Mouse (Mus musculus): Measurements from ENCODE around the gene Oas1g. TPM values are rescaled to one million over a fixed set of nuclear protein-coding genes. Genes with fewer than 3 reads are reported as not detected.

The Oas1g gene
- total and polyA plus RNA-seq, 3 experiments: not detected

Other genes with a start within 250 kb of the Oas1g start
- 0.26 and 0.69 TPM in 2 replicates for gene Rasal1, start 238.8 kb downstream of the Oas1g start, total RNA-seq (2012; rRNA removed)
- 1 to 10 TPM in 1 of 2 experiments, not detected in 1; 4.5 TPM for gene Rasal1, start 238.8 kb downstream of the Oas1g start, polyA plus RNA-seq (2012; ENCODE audit: insufficient read depth in 1 of 2, insufficient read length in 2 of 2, low read depth in 1 of 2, low replicate concordance in 2 of 2, missing spikeins in 1 of 2)
- gene Dtx1, start 175.7 kb downstream of the Oas1g start, total RNA-seq (2012; rRNA removed): 0.12 and 0.13 TPM in 2 replicates
- gene Dtx1, start 175.7 kb downstream of the Oas1g start, polyA plus RNA-seq (2012; ENCODE audit: insufficient read depth in 1 of 2, insufficient read length in 2 of 2, low read depth in 1 of 2, low replicate concordance in 2 of 2, missing spikeins in 1 of 2): under 1 TPM in 1 of 2 experiments, not detected in 1; 0.63 TPM
- 0.49 and 0.96 TPM in 2 replicates for gene Oas2, start 137.8 kb downstream of the Oas1g start, total RNA-seq (2012; rRNA removed)
- gene Oas2, start 137.8 kb downstream of the Oas1g start, polyA plus RNA-seq (2012; ENCODE audit: insufficient read depth in 1 of 2, insufficient read length in 2 of 2, low read depth in 1 of 2, low replicate concordance in 2 of 2, missing spikeins in 1 of 2): 1 to 10 TPM in 1 of 2 experiments, not detected in 1; 5.2 TPM
- 1.6 and 1.9 TPM in 2 replicates for gene Oas3, start 110.0 kb downstream of the Oas1g start, total RNA-seq (2012; rRNA removed)
- 1 to 10 TPM in 1 of 2 experiments, not detected in 1; 4.0 TPM for gene Oas3, start 110.0 kb downstream of the Oas1g start, polyA plus RNA-seq (2012; ENCODE audit: insufficient read depth in 1 of 2, insufficient read length in 2 of 2, low read depth in 1 of 2, low replicate concordance in 2 of 2, missing spikeins in 1 of 2)
- not detected in 2 replicates for gene Oas1e, start 92.1 kb downstream of the Oas1g start, total RNA-seq (2012; rRNA removed)
- gene Oas1e, start 92.1 kb downstream of the Oas1g start, polyA plus RNA-seq (2012; ENCODE audit: insufficient read depth in 1 of 2, insufficient read length in 2 of 2, low read depth in 1 of 2, low replicate concordance in 2 of 2, missing spikeins in 1 of 2): not detected
- 0.65 and 0.85 TPM in 2 replicates for gene Oas1c, start 75.1 kb downstream of the Oas1g start, total RNA-seq (2012; rRNA removed)
- gene Oas1c, start 75.1 kb downstream of the Oas1g start, polyA plus RNA-seq (2012; ENCODE audit: insufficient read depth in 1 of 2, insufficient read length in 2 of 2, low read depth in 1 of 2, low replicate concordance in 2 of 2, missing spikeins in 1 of 2): 1 to 10 TPM in 1 of 2 experiments, not detected in 1; 1.8 TPM
- not detected in 2 replicates for gene Oas1f, start 40.2 kb downstream of the Oas1g start, total RNA-seq (2012; rRNA removed)
- not detected for gene Oas1f, start 40.2 kb downstream of the Oas1g start, polyA plus RNA-seq (2012; ENCODE audit: insufficient read depth in 1 of 2, insufficient read length in 2 of 2, low read depth in 1 of 2, low replicate concordance in 2 of 2, missing spikeins in 1 of 2)
- gene Oas1h, start 26.2 kb downstream of the Oas1g start, total RNA-seq (2012; rRNA removed): not detected in 2 replicates
- gene Oas1h, start 26.2 kb downstream of the Oas1g start, polyA plus RNA-seq (2012; ENCODE audit: insufficient read depth in 1 of 2, insufficient read length in 2 of 2, low read depth in 1 of 2, low replicate concordance in 2 of 2, missing spikeins in 1 of 2): not detected
- gene Oas1a, start 19.9 kb upstream of the Oas1g start, total RNA-seq (2012; rRNA removed): 0.15 TPM in 1 of 2 replicates, not detected in the other
- under 1 TPM in 1 of 2 experiments, not detected in 1; 0.17 TPM for gene Oas1a, start 19.9 kb upstream of the Oas1g start, polyA plus RNA-seq (2012; ENCODE audit: insufficient read depth in 1 of 2, insufficient read length in 2 of 2, low read depth in 1 of 2, low replicate concordance in 2 of 2, missing spikeins in 1 of 2)
- not detected in 2 replicates for gene Oas1d, start 26.9 kb upstream of the Oas1g start, total RNA-seq (2012; rRNA removed)
- not detected for gene Oas1d, start 26.9 kb upstream of the Oas1g start, polyA plus RNA-seq (2012; ENCODE audit: insufficient read depth in 1 of 2, insufficient read length in 2 of 2, low read depth in 1 of 2, low replicate concordance in 2 of 2, missing spikeins in 1 of 2)
- not detected in 2 replicates for gene Rph3a, start 122.5 kb upstream of the Oas1g start, total RNA-seq (2012; rRNA removed)
- gene Rph3a, start 122.5 kb upstream of the Oas1g start, polyA plus RNA-seq (2012; ENCODE audit: insufficient read depth in 1 of 2, insufficient read length in 2 of 2, low read depth in 1 of 2, low replicate concordance in 2 of 2, missing spikeins in 1 of 2): not detected